ENCODE assay signal across 10 mouse cellular contexts in the genomic region with DNA sequence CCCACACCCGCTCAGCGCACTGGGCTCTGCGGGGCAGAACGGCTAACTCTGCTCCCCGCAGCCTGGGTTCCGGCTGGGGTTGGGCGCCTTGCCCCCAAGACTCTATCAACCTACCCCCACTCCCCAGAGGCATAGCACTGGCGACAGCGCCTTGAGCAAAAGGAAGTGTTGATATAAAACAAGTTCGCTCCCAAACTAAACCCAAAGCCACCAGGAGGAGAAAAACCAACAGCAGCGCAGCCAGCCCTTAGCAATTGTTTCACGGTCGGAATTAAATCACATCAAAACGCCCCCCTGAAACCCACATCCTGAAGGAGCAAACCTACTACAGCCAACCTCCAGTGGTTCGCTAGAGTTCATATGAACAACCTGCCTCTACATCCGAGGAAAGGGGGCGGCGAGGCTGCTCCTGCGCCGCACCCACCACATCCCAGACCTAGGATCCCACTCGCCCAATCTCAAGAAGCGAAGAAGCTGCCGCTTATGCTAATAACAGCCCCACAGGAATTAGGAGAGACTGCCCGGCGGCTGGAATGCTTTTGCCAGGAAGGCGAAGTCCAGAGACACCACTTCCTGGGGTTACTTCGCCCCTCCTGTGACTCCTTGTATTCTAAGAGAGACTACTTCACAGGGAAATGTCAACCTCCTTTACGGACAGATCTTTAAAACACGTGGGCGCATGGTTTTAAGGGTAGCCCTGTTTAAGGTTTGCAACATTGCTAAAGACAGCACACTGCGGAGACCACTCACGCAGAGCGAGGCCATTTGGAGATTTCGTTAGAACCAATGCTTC. TPM values are rescaled to one million over a fixed set of nuclear protein-coding genes. Genes with fewer than 3 reads are reported as not detected.
A peak's percentile ranks its signal among the peaks of the same experiment; 100 is the strongest.
DNase-seq lines count a peak whose midpoint lies in the region; ATAC-seq and TF ChIP-seq lines count a peak whose summit lies in the region.
"Had no signal": no experiment of that assay in that cellular context is flagged by ENCODE, and none has a peak within 500 bp of the region (broad histone marks: within the 10 kb centered on the region; RNA-seq: fewer than 3 reads in every experiment).

No protein-coding gene starts in this region.

- no peak for ATAC-seq in limb, embryonic 11.5 days (ENCODE audit: insufficient number of reproducible peaks, low FRiP score, low TSS enrichment, low read depth)

- peak overlapping the region; percentile 28; the same call in 1 of the 2 replicates for H3K4me3 ChIP-seq in spleen, adult 2 months (ENCODE audit: extremely low read depth, insufficient read depth, insufficient read length)
- H3K4me3 ChIP-seq in limb, embryonic 11.5 days (ENCODE audit: low read depth, low read length) = peak overlapping the region; percentile 37

- no peaks in the 10 kb centered on the region for H3K9me3 ChIP-seq in limb, embryonic 11.5 days (ENCODE audit: control insufficient read depth, low read length)

- no peak for TF ChIP-seq CTCF in spleen, adult 2 months (IDR thresholded peaks at IDR 0.05; ENCODE audit: extremely low read depth, insufficient read depth, insufficient read length, insufficient replicate concordance)

- 3% methylated on average over 34 of the region's 34 CpGs for WGBS in spleen, adult 2 months
- under 1% methylated on average over 34 of the region's 34 CpGs for WGBS in limb, embryonic 11.5 days

- peaks cover 38% of the 10 kb centered on the region for H3K27me3 ChIP-seq in spleen, adult 2 months (ENCODE audit: control insufficient read depth, insufficient read depth, low read length)
- peaks cover 24% of the 10 kb centered on the region for H3K27me3 ChIP-seq in limb, embryonic 11.5 days (ENCODE audit: control insufficient read depth, insufficient read depth, low read length)

- no peak for TF ChIP-seq POLR2A in spleen, adult 2 months (IDR thresholded peaks at IDR 0.05; ENCODE audit: low read depth, low read length)

- peaks cover 27% of the 10 kb centered on the region; the same call in 1 of the 2 replicates for H3K4me1 ChIP-seq in spleen, adult 2 months (ENCODE audit: control insufficient read depth, insufficient read depth, insufficient read length)
- H3K4me1 ChIP-seq in limb, embryonic 11.5 days (ENCODE audit: control insufficient read depth, insufficient read depth, low read length) = peaks cover 31% of the 10 kb centered on the region

- peak; percentile 25 to 50 for DNase-seq in cerebellum, postnatal 10 days
- DNase-seq in cerebellum, adult 11-12 months = no peak
- DNase-seq in spleen, adult 2 months (ENCODE audit: low read depth in 1 of 2, low spot score in 2 of 2) = no peak
- no peak for DNase-seq in spleen, postnatal 36 days (ENCODE audit: low spot score in 2 of 2)
- peak; percentile 60 for DNase-seq in limb, embryonic 11.5 days (ENCODE audit: low spot score)
- peak; percentile 52 for DNase-seq in thymus, postnatal 25 days
- DNase-seq in adrenal gland, postnatal 25 days = no peak
- DNase-seq in gastrocnemius, adult 18-20 months (ENCODE audit: low spot score) = no peak

- peak overlapping the region; percentile 76 for H3K4me2 ChIP-seq in limb, embryonic 11.5 days (ENCODE audit: low read depth, severe bottlenecking)

- H3K27ac ChIP-seq in spleen, adult 2 months (ENCODE audit: insufficient read depth, low read length) = no peak overlapping the region
- no peak overlapping the region for H3K27ac ChIP-seq in limb, embryonic 11.5 days (replicated peaks; ENCODE audit: low read depth, low read length)
- H3K27ac ChIP-seq: macrophage had no signal

- no peaks in the 10 kb centered on the region for H3K36me3 ChIP-seq in spleen, adult 2 months (ENCODE audit: control insufficient read depth, insufficient read depth, low read length)
- H3K36me3 ChIP-seq in limb, embryonic 11.5 days (ENCODE audit: control insufficient read depth, insufficient read depth, low read length) = no peaks in the 10 kb centered on the region

- peak overlapping the region; percentile 64 for H3K9ac ChIP-seq in limb, embryonic 11.5 days (ENCODE audit: low read length)

RNA-seq across cellular contexts. Expression of a gene that starts 2.8 kb away (rescaled TPM):
- polyA plus RNA-seq in spleen, adult 2 months (2012; rRNA removed) = 50.9 and 54.5 TPM in 2 replicates
- polyA plus RNA-seq in limb, embryonic 11.5 days (2014; fragmentation: Nextera tagmentation; extraction: Ambion mirVana) = 60.8 and 68.4 TPM in 2 replicates
- 13.3 and 15.7 TPM in 2 replicates for total RNA-seq in adrenal gland, postnatal 25 days (2021)
- under 1 TPM in 1 of 2 experiments, not detected in 1; 0.07 TPM for total RNA-seq in gastrocnemius, adult 18-20 months (2021)
- total RNA-seq: common myeloid progenitor, adult 5-6 weeks had no signal

Comparison
In these comparisons a context has a peak if more than half of its experiments do, and no peak if none do; other contexts are left out.
1. DNase-seq: peak in cerebellum, postnatal 10 days (2 of 2), limb, embryonic 11.5 days (single experiment) and thymus, postnatal 25 days (single experiment); none in cerebellum, adult 11-12 months (single experiment), spleen, adult 2 months (0 of 2), spleen, postnatal 36 days (0 of 2), adrenal gland, postnatal 25 days (single experiment) and gastrocnemius, adult 18-20 months (single experiment).
2. RNA of a gene that starts 2.8 kb away (total RNA-seq): 13.3 to 15.7 TPM in adrenal gland, postnatal 25 days; 0.07 TPM in gastrocnemius, adult 18-20 months; every median in the first group is over 10 times any median in the second.